Mouse (Mus musculus) heart, embryonic 14.5 days (tissue): ENCODE results near the gene Pcbp1. TPM values are rescaled to one million over a fixed set of nuclear protein-coding genes. Genes with fewer than 3 reads are reported as not detected.
A peak's percentile ranks its signal among the peaks of the same experiment; 100 is the strongest.

Experiments used
- ATAC-seq: fragments of 200-750 bp; cut with Nextera tagmentation; 2 replicates; pipeline ENCODE4 v1.8.0; 2017; ENCODE audit warnings: low read depth, moderate TSS enrichment; ENCODE audit not compliant: insufficient number of reproducible peaks, insufficient read depth, low FRiP score
- H3K27ac ChIP-seq, 2 experiments: fragments of 200-500 bp in 1 of 2; fragments of 300-500 bp in 1 of 2; sonication (generic) in 1 of 2; replicated peaks in 1 of 2; 2 replicates each; pipeline ENCODE4 v1.5.1; 2012 to 2014; ENCODE audit warnings: low read depth in 2 of 2, low read length in 2 of 2, control low read depth in 1 of 2, mild to moderate bottlenecking in 1 of 2, mixed read lengths in 1 of 2; ENCODE audit not compliant: control insufficient read depth in 1 of 2, insufficient read depth in 1 of 2
- H3K27me3 ChIP-seq: fragments of 300-500 bp; sonication (generic); 2 replicates; pipeline ENCODE4 v1.6.1; 2014; ENCODE audit warnings: mild to moderate bottlenecking, low read length, control low read depth; ENCODE audit not compliant: control insufficient read depth, insufficient read depth
- H3K36me3 ChIP-seq: fragments of 300-500 bp; sonication (generic); 2 replicates; pipeline ENCODE4 v1.6.1; 2014; ENCODE audit warnings: mild to moderate bottlenecking, control low read depth, low read length, mixed read lengths; ENCODE audit not compliant: control insufficient read depth, insufficient read depth
- H3K4me1 ChIP-seq, 2 experiments: fragments of 200-500 bp in 1 of 2; fragments of 300-500 bp in 1 of 2; sonication (generic) in 1 of 2; 2 replicates each; pipeline ENCODE4 v1.6.1; 2012 to 2014; ENCODE audit warnings: low read length in 2 of 2, control low read depth in 1 of 2, mixed read lengths in 1 of 2; ENCODE audit not compliant: control insufficient read depth in 2 of 2, insufficient read depth in 2 of 2
- H3K4me2 ChIP-seq: fragments of 300-500 bp; sonication (generic); 2 replicates; pipeline ENCODE4 v1.6.1; 2014; ENCODE audit warnings: mild to moderate bottlenecking, low read length
- H3K4me3 ChIP-seq, 2 experiments: fragments of 200-500 bp in 1 of 2; fragments of 300-500 bp in 1 of 2; sonication (generic) in 1 of 2; 2 replicates each; pipeline ENCODE4 v1.5.1; 2012 to 2014; ENCODE audit warnings: low read length in 2 of 2, mild to moderate bottlenecking in 2 of 2, control low read depth in 1 of 2, low read depth in 1 of 2, moderate library complexity in 1 of 2; ENCODE audit not compliant: control insufficient read depth in 1 of 2, insufficient read depth in 1 of 2
- H3K9ac ChIP-seq: fragments of 300-500 bp; sonication (generic); 2 replicates; pipeline ENCODE4 v1.6.1; 2014; ENCODE audit warnings: mild to moderate bottlenecking, low read length
- H3K9me3 ChIP-seq: fragments of 300-500 bp; sonication (generic); 2 replicates; pipeline ENCODE4 v1.6.1; 2016; ENCODE audit warnings: low read length, control low read depth; ENCODE audit not compliant: control insufficient read depth
- WGBS: fragments of 180-500 bp; shearing (Covaris S2); extraction: QIAGEN DNeasy Blood & Tissue Kit; methylation state at CpG from one replicate; pipeline ENCODE4 v1.1.7; 2014; 5-methylcytosine and 5-hydroxymethylcytosine counted together
- polyA plus RNA-seq: library from polyadenylated mRNA; unstranded; fragments of >200 nt; fragmentation: Nextera tagmentation; extraction: Ambion mirVana; gene quantifications from 2 replicates; pipeline ENCODE4 v1.2.1, GENCODE M21; 2014

Gene Pcbp1
- polyA plus RNA-seq, 1 experiment from 2014 or later = 312 TPM

- no peak for ATAC-seq
- H3K9me3 ChIP-seq = no peaks in the 10 kb centered on the region
- H3K4me1 ChIP-seq = no peaks in the 10 kb centered on the region
- H3K9ac ChIP-seq = no peak overlapping the region
- H3K27ac ChIP-seq = no peak overlapping the region
- no peaks in the 10 kb centered on the region for H3K27me3 ChIP-seq
- 91% methylated on average over 3 of the region's 3 CpGs for WGBS
- H3K36me3 ChIP-seq = peaks cover 38% of the 10 kb centered on the region
- no peak overlapping the region for H3K4me3 ChIP-seq
- no peak overlapping the region for H3K4me2 ChIP-seq
Observed at GRCm38 (mm10) chr6:86556345-86557058, 30.4 kb upstream of the Pcbp1 start.

GRCm38 (mm10) chr6:86550587-86550986 is 24.5 kb upstream of the Pcbp1 start:
- WGBS = 65% methylated on average over 1 of the region's 1 CpGs

GRCm38 (mm10) chr6:86547880-86548367 is 21.8 kb upstream of the Pcbp1 start:
- Histone ChIP-seq H3K27ac (peak overlapping the region; percentile 2 to 10; a peak in 2 of 4 replicates), H3K36me3 (peaks cover 41% of the 10 kb centered on the region), H3K4me2 (peak overlapping the region; percentile 11; the same call in 1 of the 2 replicates), H3K9me3 (no peaks in the 10 kb centered on the region), H3K9ac (no peak overlapping the region), H3K4me1 (0 out of 4 replicates have a peak, but pooled peaks cover 0 to 4% of the 10 kb centered on the region in 2 experiments), H3K27me3 (no peaks in the 10 kb centered on the region), H3K4me3 (no peak overlapping the region)
- 56% methylated on average over 8 of the region's 8 CpGs for WGBS
- no peak for ATAC-seq

More at GRCm38 (mm10) chr6:86550587-86550986, 24.5 kb upstream of the Pcbp1 start:
- Histone ChIP-seq H3K36me3 (peaks cover 48% of the 10 kb centered on the region), H3K4me3 (no peak overlapping the region), H3K27ac (no peak overlapping the region), H3K4me1 (0 out of 4 replicates have a peak, but pooled peaks cover 0 to 4% of the 10 kb centered on the region in 2 experiments), H3K9ac (no peak overlapping the region), H3K9me3 (no peaks in the 10 kb centered on the region), H3K4me2 (no peak overlapping the region), H3K27me3 (no peaks in the 10 kb centered on the region)
- no peak for ATAC-seq

GRCm38 (mm10) chr6:86547228-86547755 is 21.2 kb upstream of the Pcbp1 start:
- H3K27ac ChIP-seq = 0 out of 4 replicates have a peak overlapping the region, but pooled peaks of 1 of the 2 experiments have one; percentile 2
- no peak overlapping the region for H3K9ac ChIP-seq
- H3K36me3 ChIP-seq = peaks cover 44% of the 10 kb centered on the region
- H3K9me3 ChIP-seq = no peaks in the 10 kb centered on the region
- 95% methylated on average over 1 of the region's 1 CpGs for WGBS
- H3K4me2 ChIP-seq = peak overlapping the region; percentile 11; the same call in 1 of the 2 replicates
- 0 out of 4 replicates have a peak, but pooled peaks cover 0 to 4% of the 10 kb centered on the region in 2 experiments for H3K4me1 ChIP-seq
- H3K27me3 ChIP-seq = no peaks in the 10 kb centered on the region
- no peak for ATAC-seq
- no peak overlapping the region for H3K4me3 ChIP-seq

GRCm38 (mm10) chr6:86545236-86545635 is 19.1 kb upstream of the Pcbp1 start:
- no peaks in the 10 kb centered on the region for H3K27me3 ChIP-seq
- no peak overlapping the region for H3K4me2 ChIP-seq
- H3K9me3 ChIP-seq = peaks cover 4% of the 10 kb centered on the region; the same call in 1 of the 2 replicates
- H3K9ac ChIP-seq = no peak overlapping the region
- H3K4me3 ChIP-seq = no peak overlapping the region
- no peak for ATAC-seq
- no peak overlapping the region for H3K27ac ChIP-seq
- WGBS = 45% methylated on average over 4 of the region's 4 CpGs
- H3K4me1 ChIP-seq = 0 out of 4 replicates have a peak, but pooled peaks cover 0 to 4% of the 10 kb centered on the region in 2 experiments
- peaks cover 47% of the 10 kb centered on the region for H3K36me3 ChIP-seq

GRCm38 (mm10) chr6:86543869-86544268 is 17.7 kb upstream of the Pcbp1 start:
- 0 out of 4 replicates have a peak, but pooled peaks cover 0 to 4% of the 10 kb centered on the region in 2 experiments for H3K4me1 ChIP-seq
- no peaks in the 10 kb centered on the region for H3K27me3 ChIP-seq
- H3K9ac ChIP-seq = no peak overlapping the region
- 80% methylated on average over 3 of the region's 3 CpGs for whole genome bisulfite sequencing
- H3K4me3 ChIP-seq = no peak overlapping the region
- peaks cover 4% of the 10 kb centered on the region; the same call in 1 of the 2 replicates for H3K9me3 ChIP-seq
- H3K4me2 ChIP-seq = no peak overlapping the region
- H3K36me3 ChIP-seq = peaks cover 44% of the 10 kb centered on the region
- H3K27ac ChIP-seq = no peak overlapping the region
- ATAC-seq = no peak

GRCm38 (mm10) chr6:86543060-86543459 is 16.9 kb upstream of the Pcbp1 start:
- ATAC-seq = no peak
- no peak overlapping the region for H3K27ac ChIP-seq

More at GRCm38 (mm10) chr6:86543060-86543459, 16.9 kb upstream of the Pcbp1 start:
- 97% methylated on average over 13 of the region's 13 CpGs for WGBS
- 0 out of 4 replicates have a peak, but pooled peaks cover 0 to 4% of the 10 kb centered on the region in 2 experiments for H3K4me1 ChIP-seq
- H3K9ac ChIP-seq = no peak overlapping the region
- H3K27me3 ChIP-seq = no peaks in the 10 kb centered on the region
- H3K36me3 ChIP-seq = peaks cover 44% of the 10 kb centered on the region
- no peak overlapping the region for H3K4me2 ChIP-seq
- H3K9me3 ChIP-seq = peaks cover 4% of the 10 kb centered on the region; the same call in 1 of the 2 replicates
- no peak overlapping the region for H3K4me3 ChIP-seq
